Mouse (Mus musculus): Measurements from ENCODE around the gene Unc5b.
"Not testable (repeated sequence)": the region's sequence is repeated elsewhere in the genome, so short reads cannot be mapped to it uniquely, and the experiment has no call there.

Gene Unc5b

GRCm38 (mm10) chr10:60831379-60831778 is at the start of gene Unc5b:
Gene Unc5b (minus strand): TSS chr10:60831581.
- in situ Hi-C loops (cut with MboI), result no loop called here

- in situ Hi-C loops (cut with MboI), result no loop called here
Measured at GRCm38 (mm10) chr10:60879817-60880216, 48.4 kb upstream of the Unc5b start.

GRCm38 (mm10) chr10:60877075-60877474 is 45.7 kb upstream of the Unc5b start:
- in situ Hi-C loops (cut with MboI), result no loop called here

- in situ Hi-C loops (cut with MboI), result no loop called here
Measured at GRCm38 (mm10) chr10:60875011-60875410, 43.6 kb upstream of the Unc5b start.

- in situ Hi-C loops (cut with MboI), result no loop called here
Measured at GRCm38 (mm10) chr10:60863318-60863717, 31.9 kb upstream of the Unc5b start.

- in situ Hi-C loops (cut with MboI), result no loop called here
Measured at GRCm38 (mm10) chr10:60862477-60863293, 31.3 kb upstream of the Unc5b start.

- in situ Hi-C loops (cut with MboI), result not testable (repeated sequence)
Measured at GRCm38 (mm10) chr10:60845271-60845670, 13.9 kb upstream of the Unc5b start.

GRCm38 (mm10) chr10:60838816-60839215 is 7.4 kb upstream of the Unc5b start:
- in situ Hi-C loops (cut with MboI), result no loop called here

- in situ Hi-C loops (cut with MboI), result no loop called here
Measured at GRCm38 (mm10) chr10:60834949-60835348, 3.6 kb upstream of the Unc5b start.

- in situ Hi-C loops (cut with MboI), result no loop called here
Measured at GRCm38 (mm10) chr10:60832664-60833173, 1.3 kb upstream of the Unc5b start.

GRCm38 (mm10) chr10:60830556-60831350 is 628 bp downstream of the Unc5b start:
- in situ Hi-C loops (cut with MboI), result no loop called here

- in situ Hi-C loops (cut with MboI), result no loop called here
Measured at GRCm38 (mm10) chr10:60830000-60830399, 1.4 kb downstream of the Unc5b start.

- in situ Hi-C loops (cut with MboI), result no loop called here
Measured at GRCm38 (mm10) chr10:60829071-60829470, 2.3 kb downstream of the Unc5b start.

GRCm38 (mm10) chr10:60827901-60828670 is 3.3 kb downstream of the Unc5b start:
- in situ Hi-C loops (cut with MboI), result no loop called here

- in situ Hi-C loops (cut with MboI), result no loop called here
Measured at GRCm38 (mm10) chr10:60827266-60827665, 4.1 kb downstream of the Unc5b start.

- in situ Hi-C loops (cut with MboI), result no loop called here
Measured at GRCm38 (mm10) chr10:60826461-60827237, 4.7 kb downstream of the Unc5b start.

GRCm38 (mm10) chr10:60825955-60826354 is 5.4 kb downstream of the Unc5b start:
- in situ Hi-C loops (cut with MboI), result no loop called here

GRCm38 (mm10) chr10:60823744-60824143 is 7.6 kb downstream of the Unc5b start:
- in situ Hi-C loops (cut with MboI), result no loop called here

GRCm38 (mm10) chr10:60822641-60823425 is 8.5 kb downstream of the Unc5b start:
- in situ Hi-C loops (cut with MboI), result no loop called here

GRCm38 (mm10) chr10:60821736-60822358 is 9.5 kb downstream of the Unc5b start:
- in situ Hi-C loops (cut with MboI), result no loop called here

Measured in mature B cell (primary cell).